ENCODE assay signal across 9 mouse cellular contexts in genomic region chr1:51747494-51747893, GRCm38 (mm10).
DNase-seq lines count a peak whose midpoint lies in the region; ATAC-seq and TF ChIP-seq lines count a peak whose summit lies in the region.
"Had no signal": no experiment of that assay in that cellular context is flagged by ENCODE, and none has a peak within 500 bp of the region (broad histone marks: within the 10 kb centered on the region; RNA-seq: fewer than 3 reads in every experiment).

No protein-coding gene starts in this region.

- no peak overlapping the region for H3K4me3 ChIP-seq in kidney, adult 2 months (ENCODE audit: insufficient read depth, low read depth, low read length)
- no peak overlapping the region for H3K4me3 ChIP-seq in midbrain, embryonic 11.5 days (ENCODE audit: low read depth, low read length)
- no peak overlapping the region for H3K4me3 ChIP-seq in thymus, adult 2 months (ENCODE audit: control insufficient read depth, insufficient read depth, low read length)
- H3K4me3 ChIP-seq: limb, embryonic 12.5 days had no signal

- H3K4me1 ChIP-seq in kidney, adult 2 months (ENCODE audit: control insufficient read depth, insufficient read depth, low read length) = no peaks in the 10 kb centered on the region
- H3K4me1 ChIP-seq in midbrain, embryonic 11.5 days (ENCODE audit: control insufficient read depth, insufficient read depth, low read length) = peaks cover 7% of the 10 kb centered on the region
- H3K4me1 ChIP-seq in thymus, adult 2 months (replicated peaks; ENCODE audit: control insufficient read depth, insufficient read depth, low read length) = no peaks in the 10 kb centered on the region
- H3K4me1 ChIP-seq: limb, embryonic 12.5 days had no signal

- no peak for TF ChIP-seq POLR2A in kidney, adult 2 months (IDR thresholded peaks at IDR 0.05; ENCODE audit: low read depth, low read length)
- no peak for TF ChIP-seq POLR2A in thymus, adult 2 months (IDR thresholded peaks at IDR 0.05; ENCODE audit: control insufficient read depth, extremely low read depth, insufficient read depth, low read length, poor library complexity)

- DNase-seq in kidney, adult 2 months = peak; percentile 45
- DNase-seq in kidney, adult 9 months = no peak
- DNase-seq in R1 (ENCODE audit: low read depth, low spot score) = peak; percentile 90
- peak; percentile 61 for DNase-seq in fibroblast of lung, adult 2 months (ENCODE audit: low read depth)
- peak; percentile 84 for DNase-seq in midbrain, embryonic 11.5 days (ENCODE audit: low spot score, missing footprints)
- no peak for DNase-seq in thymus, adult 2 months
- DNase-seq in layer of hippocampus, adult 9-11 months = no peak

- no peaks in the 10 kb centered on the region for H3K36me3 ChIP-seq in kidney, adult 2 months (ENCODE audit: control insufficient read depth, insufficient read depth, low read length)
- peaks cover 7% of the 10 kb centered on the region; the same call in 1 of the 2 replicates for H3K36me3 ChIP-seq in midbrain, embryonic 11.5 days (ENCODE audit: control insufficient read depth, insufficient read depth, low read length)
- no peaks in the 10 kb centered on the region for H3K36me3 ChIP-seq in thymus, adult 2 months (ENCODE audit: control insufficient read depth, insufficient read depth, low read length)

- TF ChIP-seq CTCF in kidney, adult 2 months (conservative IDR thresholded peaks at IDR 0.05; ENCODE audit: insufficient read depth, insufficient read length, low read depth, low read length) = no peak
- TF ChIP-seq CTCF in thymus, adult 2 months (IDR thresholded peaks at IDR 0.05; ENCODE audit: borderline replicate concordance, control insufficient read depth, extremely low read depth, insufficient read depth, low read length, poor library complexity) = no peak

- WGBS in kidney, adult 2 months = 25% methylated on average over 12 of the region's 12 CpGs
- 29% methylated on average over 12 of the region's 12 CpGs for WGBS in midbrain, embryonic 11.5 days
- 47% methylated on average over 12 of the region's 12 CpGs for WGBS in thymus, adult 2 months

- no peak overlapping the region for H3K9ac ChIP-seq in midbrain, embryonic 11.5 days (ENCODE audit: low read length)
- H3K9ac ChIP-seq: limb, embryonic 12.5 days had no signal

- no peaks in the 10 kb centered on the region for H3K9me3 ChIP-seq in midbrain, embryonic 11.5 days (ENCODE audit: control insufficient read depth, low read length)
- H3K9me3 ChIP-seq: limb, embryonic 12.5 days had no signal

- H3K4me2 ChIP-seq in midbrain, embryonic 11.5 days = no peak overlapping the region
- H3K4me2 ChIP-seq: limb, embryonic 12.5 days had no signal

- ATAC-seq in hematopoietic stem cell, adult 5-6 weeks (replicated peaks in 1 of 2; ENCODE audit: insufficient read depth in 1 of 2, low FRiP score in 2 of 2, low TSS enrichment in 1 of 2, low read depth in 1 of 2, poor library complexity in 2 of 2, severe bottlenecking in 2 of 2) = peak; percentile 14 to 65; a peak in 2 of 4 replicates
- no peak for ATAC-seq in midbrain, embryonic 11.5 days (ENCODE audit: low FRiP score)

- no peaks in the 10 kb centered on the region for H3K27me3 ChIP-seq in kidney, adult 2 months (replicated peaks; ENCODE audit: control insufficient read depth, insufficient read depth, low read length)
- H3K27me3 ChIP-seq in midbrain, embryonic 11.5 days (ENCODE audit: control insufficient read depth, insufficient read depth, low read length) = no peaks in the 10 kb centered on the region
- H3K27me3 ChIP-seq in thymus, adult 2 months (ENCODE audit: control insufficient read depth, insufficient read depth, low read length) = no peaks in the 10 kb centered on the region
- H3K27me3 ChIP-seq: limb, embryonic 12.5 days had no signal

- peak overlapping the region; percentile 78 for H3K27ac ChIP-seq in kidney, adult 2 months (ENCODE audit: insufficient read depth, low read depth, low read length)
- H3K27ac ChIP-seq in midbrain, embryonic 11.5 days (ENCODE audit: low read depth, low read length) = no peak overlapping the region
- H3K27ac ChIP-seq in thymus, adult 2 months (ENCODE audit: control insufficient read depth, insufficient read depth, low read length) = no peak overlapping the region
- H3K27ac ChIP-seq: limb, embryonic 12.5 days had no signal

Comparison
In these comparisons a context has a peak if more than half of its experiments do, and no peak if none do; other contexts are left out.
1. DNase-seq: peak in kidney, adult 2 months (single experiment), R1 (single experiment), fibroblast of lung, adult 2 months (single experiment) and midbrain, embryonic 11.5 days (single experiment); none in kidney, adult 9 months (single experiment), thymus, adult 2 months (single experiment) and layer of hippocampus, adult 9-11 months (single experiment).